Mouse (Mus musculus) midbrain, embryonic 14.5 days (tissue): ENCODE measurements around the gene Eqtn. TPM values are rescaled to one million over a fixed set of nuclear protein-coding genes. Genes with fewer than 3 reads are reported as not detected.
A peak's percentile ranks its signal among the peaks of the same experiment; 100 is the strongest.

Experiments
- ATAC-seq: fragments of 200-750 bp; cut with Nextera tagmentation; 2 replicates; pipeline ENCODE4 v1.8.0; 2017; ENCODE audit warnings: moderate number of reproducible peaks, moderate library complexity; ENCODE audit not compliant: low FRiP score, low TSS enrichment
- DNase-seq: peaks from one replicate; pipeline ENCODE4 v3.0.0-alpha.2; 2015
- H3K27ac ChIP-seq: fragments of 300-500 bp; sonication (generic); replicated peaks from 2 replicates; pipeline ENCODE4 v1.5.1; 2014; ENCODE audit warnings: mild to moderate bottlenecking, low read depth, low read length, moderate library complexity
- H3K27me3 ChIP-seq: fragments of 300-500 bp; sonication (generic); 2 replicates; pipeline ENCODE4 v1.6.1; 2014; ENCODE audit warnings: low read length, control low read depth, mixed read lengths; ENCODE audit not compliant: control insufficient read depth, insufficient read depth
- H3K36me3 ChIP-seq: fragments of 300-500 bp; sonication (generic); 2 replicates; pipeline ENCODE4 v1.6.1; 2014; ENCODE audit warnings: low read length, control low read depth; ENCODE audit not compliant: control insufficient read depth, insufficient read depth
- H3K4me1 ChIP-seq: fragments of 300-500 bp; sonication (generic); 2 replicates; pipeline ENCODE4 v1.6.1; 2014; ENCODE audit warnings: mild to moderate bottlenecking, antibody characterized with exemption, low read length, control low read depth; ENCODE audit not compliant: control insufficient read depth, insufficient read depth
- H3K4me2 ChIP-seq: fragments of 300-500 bp; sonication (generic); 2 replicates; pipeline ENCODE4 v1.6.1; 2014; ENCODE audit warnings: mild to moderate bottlenecking, low read length, moderate library complexity
- H3K4me3 ChIP-seq: fragments of 300-500 bp; sonication (generic); replicated peaks from 2 replicates; pipeline ENCODE4 v1.5.1; 2014; ENCODE audit warnings: low read depth, low read length
- H3K9ac ChIP-seq: fragments of 300-500 bp; sonication (generic); replicated peaks from 2 replicates; pipeline ENCODE4 v1.6.1; 2014; ENCODE audit warnings: mild to moderate bottlenecking, low read length, moderate library complexity
- H3K9me3 ChIP-seq: fragments of 300-500 bp; sonication (generic); 2 replicates; pipeline ENCODE4 v1.6.1; 2016; ENCODE audit warnings: low read length, control low read depth, mixed read lengths; ENCODE audit not compliant: control insufficient read depth
- WGBS: fragments of 180-500 bp; shearing (Covaris S2); extraction: QIAGEN DNeasy Blood & Tissue Kit; methylation state at CpG from one replicate; pipeline ENCODE4 v1.1.7; 2014; 5-methylcytosine and 5-hydroxymethylcytosine counted together
- polyA plus RNA-seq: library from polyadenylated mRNA; unstranded; fragments of >200 nt; fragmentation: Nextera tagmentation; extraction: Ambion mirVana; gene quantifications from 2 replicates; pipeline ENCODE4 v1.2.1, GENCODE M21; 2014

The Eqtn gene
- polyA plus RNA-seq, result 0.19 and 0.20 TPM in 2 replicates

DNA sequence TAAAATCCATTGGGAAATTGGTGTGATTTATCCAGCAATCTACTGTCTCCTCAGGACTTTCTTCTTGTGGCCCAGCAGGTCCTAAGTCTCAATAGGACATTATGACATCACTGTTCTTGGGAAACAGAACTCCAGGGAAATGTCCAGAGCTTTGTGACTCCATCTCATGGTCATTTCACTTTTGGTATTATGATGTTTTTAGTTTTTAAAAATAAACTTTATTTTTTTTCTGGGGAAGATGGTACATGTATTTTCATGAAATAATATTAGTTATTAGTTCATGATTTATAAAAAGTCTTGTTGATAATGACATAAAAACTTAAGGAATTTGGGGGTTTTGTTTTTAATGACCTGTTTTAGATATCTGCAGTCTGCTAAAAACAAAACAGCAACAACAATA is at the start of gene Eqtn:
TSS of gene Eqtn (minus strand) at position 101 of the 400 bp plus-strand sequence.
- Histone ChIP-seq H3K27ac (no peak within 1 kb of the TSS), H3K36me3 (no peaks in the 10 kb centered on the region), H3K9me3 (no peaks in the 10 kb centered on the region), H3K4me1 (no peaks in the 10 kb centered on the region), H3K4me3 (no peak within 1 kb of the TSS), H3K27me3 (no peaks in the 10 kb centered on the region), H3K4me2 (no peak within 1 kb of the TSS), H3K9ac (no peak within 1 kb of the TSS)
- ATAC-seq (no peak), DNase-seq (no peak)

DNA sequence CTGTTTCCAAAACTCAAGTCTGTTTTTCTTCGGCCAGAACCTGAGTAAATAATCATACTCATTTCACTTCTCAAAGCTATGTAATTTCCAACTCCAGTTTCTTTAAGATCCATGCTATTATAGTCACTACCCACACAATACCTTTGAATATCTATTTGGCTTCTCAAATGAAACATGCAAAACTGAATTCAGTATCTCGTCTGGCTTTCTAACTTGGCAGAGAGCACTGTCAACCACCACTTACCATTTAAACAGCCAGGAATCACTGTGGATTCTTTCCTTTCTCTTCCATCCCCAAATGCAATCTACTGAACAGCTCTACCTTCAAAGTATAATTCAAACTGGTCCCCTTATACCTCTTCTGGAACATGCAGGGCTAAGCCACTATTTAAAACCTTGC is 44.7 kb upstream of the Eqtn start:
- DNase-seq (no peak), ATAC-seq (no peak)
- Histone ChIP-seq H3K4me3 (no peak overlapping the region), H3K9ac (no peak overlapping the region), H3K27me3 (no peaks in the 10 kb centered on the region), H3K4me2 (no peak overlapping the region), H3K9me3 (no peaks in the 10 kb centered on the region), H3K36me3 (peaks cover 44% of the 10 kb centered on the region), H3K27ac (no peak overlapping the region), H3K4me1 (peaks cover 12% of the 10 kb centered on the region)
- WGBS, result 93% methylated on average over 2 of the region's 2 CpGs

DNA sequence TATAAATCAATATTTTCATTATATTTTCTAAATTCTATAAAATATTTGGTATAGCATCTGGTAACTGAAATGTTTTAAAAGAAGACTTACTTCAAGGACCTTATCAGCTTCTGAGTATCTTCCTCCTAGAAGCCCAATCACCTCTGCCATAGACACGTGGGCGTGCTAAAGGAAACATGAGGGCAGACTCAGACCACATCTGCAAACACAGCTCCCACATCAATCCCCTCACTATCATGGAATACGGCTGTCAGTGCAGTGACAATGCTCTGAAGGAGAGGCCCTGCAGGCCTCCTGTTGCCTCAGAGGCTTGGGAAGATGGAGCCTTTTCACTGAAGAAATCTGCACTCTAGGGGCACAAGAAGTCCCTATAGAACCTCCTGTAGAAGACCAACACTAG is 24.1 kb upstream of the Eqtn start:
- 92% methylated on average over 3 of the region's 3 CpGs for WGBS
- Histone ChIP-seq H3K4me2 (no peak overlapping the region), H3K36me3 (peaks cover 64% of the 10 kb centered on the region), H3K9me3 (no peaks in the 10 kb centered on the region), H3K4me1 (no peaks in the 10 kb centered on the region), H3K27ac (no peak overlapping the region), H3K27me3 (no peaks in the 10 kb centered on the region), H3K9ac (no peak overlapping the region), H3K4me3 (no peak overlapping the region)
- DNase-seq, result no peak
- no peak for ATAC-seq

DNA sequence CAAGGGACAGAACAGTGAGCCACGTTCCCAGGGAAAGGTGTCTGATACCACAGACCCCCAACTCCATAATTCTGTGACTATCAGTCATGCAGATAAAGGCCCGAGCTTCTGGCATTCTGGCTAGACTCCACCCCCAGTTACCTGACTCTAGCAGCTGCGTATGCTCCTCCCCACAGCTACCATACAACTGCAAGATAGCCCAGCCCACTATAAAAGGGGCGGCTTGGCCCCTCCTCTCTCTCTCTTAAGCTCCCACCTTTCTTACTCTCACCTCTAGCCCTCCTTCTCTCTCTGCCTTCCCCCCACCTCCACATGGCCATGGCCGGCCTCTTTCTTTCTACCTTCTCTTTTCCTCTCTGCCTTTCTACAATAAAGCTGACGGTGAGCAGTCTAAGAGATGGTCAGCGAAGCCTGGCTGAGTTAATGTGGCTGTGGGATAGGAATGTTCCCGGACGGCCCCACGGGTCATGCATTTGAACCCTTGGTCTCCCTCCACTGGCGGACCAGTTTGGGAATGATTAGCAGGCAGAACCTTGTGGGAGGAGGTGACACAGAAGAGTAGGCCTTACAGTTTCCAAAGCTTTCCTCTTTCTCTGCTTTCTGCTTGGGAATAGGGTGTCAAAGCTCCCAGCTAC is 12.7 kb upstream of the Eqtn start:
- Histone ChIP-seq H3K4me3 (no peak overlapping the region), H3K27ac (no peak overlapping the region), H3K36me3 (peaks cover 33% of the 10 kb centered on the region), H3K9me3 (no peaks in the 10 kb centered on the region), H3K4me2 (no peak overlapping the region), H3K4me1 (no peaks in the 10 kb centered on the region), H3K9ac (no peak overlapping the region), H3K27me3 (no peaks in the 10 kb centered on the region)
- no peak for ATAC-seq
- DNase-seq, result no peak
- WGBS, result 78% methylated on average over 11 of the region's 11 CpGs

DNA sequence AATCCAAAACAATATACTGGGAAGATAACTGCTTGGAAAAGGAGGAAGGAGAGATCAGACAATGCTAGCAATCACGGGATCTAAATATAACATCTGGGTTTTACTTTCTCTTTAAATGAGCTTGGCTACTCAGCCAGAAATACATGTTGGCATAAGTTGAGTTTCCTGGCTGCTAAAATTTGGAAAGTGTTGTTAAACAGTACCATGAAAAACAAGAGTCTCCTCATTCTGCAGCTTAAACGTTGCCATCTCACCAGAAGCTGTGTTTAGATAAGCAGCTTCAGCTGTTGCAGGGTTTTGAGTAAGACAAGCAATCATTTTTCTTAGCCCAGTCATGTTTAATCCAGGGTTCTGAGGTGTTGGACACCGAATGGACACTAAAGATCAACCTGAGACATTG is 26.9 kb downstream of the Eqtn start:
- no peak for ATAC-seq
- Histone ChIP-seq H3K9ac (no peak overlapping the region), H3K27ac (no peak overlapping the region), H3K4me3 (no peak overlapping the region), H3K4me2 (no peak overlapping the region), H3K4me1 (no peaks in the 10 kb centered on the region), H3K36me3 (no peaks in the 10 kb centered on the region), H3K27me3 (no peaks in the 10 kb centered on the region), H3K9me3 (no peaks in the 10 kb centered on the region)
- WGBS, result 78% methylated on average over 3 of the region's 3 CpGs
- no peak for DNase-seq

DNA sequence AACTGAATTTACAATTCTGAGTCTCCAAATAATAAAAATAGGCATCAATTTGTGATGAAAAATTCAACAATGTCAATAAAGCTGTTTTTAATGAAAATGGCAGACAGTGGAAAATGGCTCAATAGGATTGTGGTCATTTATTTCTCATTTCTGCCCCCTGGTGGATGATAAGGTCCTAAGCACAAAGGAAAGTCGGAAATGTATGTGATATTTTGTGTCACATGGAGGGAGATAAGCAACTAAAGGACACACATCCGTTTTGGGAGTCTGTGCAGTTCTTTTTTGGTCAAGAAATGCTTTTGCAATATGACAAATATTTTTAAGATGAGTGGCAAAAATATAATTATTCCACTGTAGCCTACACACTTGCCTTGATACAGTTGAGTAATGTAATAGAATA is 27.9 kb downstream of the Eqtn start:
- DNase-seq (peak; percentile 57), ATAC-seq (no peak)

More for the DNA sequence above, 27.9 kb downstream of the Eqtn start:
- Histone ChIP-seq H3K9ac (no peak overlapping the region), H3K27ac (no peak overlapping the region), H3K27me3 (no peaks in the 10 kb centered on the region), H3K9me3 (no peaks in the 10 kb centered on the region), H3K4me1 (no peaks in the 10 kb centered on the region), H3K4me3 (no peak overlapping the region), H3K4me2 (no peak overlapping the region), H3K36me3 (no peaks in the 10 kb centered on the region)
- 30% methylated on average over 2 of the region's 2 CpGs for WGBS

Other genes starting within 250 kb of the Eqtn start
- 4.2 and 9.3 TPM in 2 replicates for gene Tek, start 189.6 kb downstream of the Eqtn start, polyA plus RNA-seq
- gene Mysm1, start 50.3 kb upstream of the Eqtn start, polyA plus RNA-seq, result 29.5 and 33.4 TPM in 2 replicates
- 23.5 and 29.8 TPM in 2 replicates for gene Jun, start 123.4 kb upstream of the Eqtn start, polyA plus RNA-seq